Mouse (Mus musculus) urinary bladder, postnatal 14 days (tissue): ENCODE results near the gene Hyal5.

Source experiments
- DNase-seq: peaks from one replicate; pipeline ENCODE4 v3.0.0; 2021; ENCODE audit warnings: low spot score

Hyal5 gene

GRCm38 (mm10) chr6:24857697-24858096 lies at the start of gene Hyal5:
Gene Hyal5, plus strand, starts transcription at chr6:24857997.
- DNase-seq = no peak

GRCm38 (mm10) chr6:24822070-24822469 lies 35.7 kb upstream of the Hyal5 start:
- no peak for DNase-seq

GRCm38 (mm10) chr6:24860320-24860719 lies 2.5 kb downstream of the Hyal5 start:
- DNase-seq = peak; percentile 4

GRCm38 (mm10) chr6:24863649-24864048 lies 5.9 kb downstream of the Hyal5 start:
- no peak for DNase-seq

- peak; percentile 25 for DNase-seq
These were observed 36.5 kb downstream of the Hyal5 start for GRCm38 (mm10) chr6:24894146-24894873.

- DNase-seq = no peak
These were observed 37.0 kb downstream of the Hyal5 start for GRCm38 (mm10) chr6:24894874-24895183.

- no peak for DNase-seq
These were observed 47.3 kb downstream of the Hyal5 start for GRCm38 (mm10) chr6:24905101-24905500.

GRCm38 (mm10) chr6:24907824-24908223 lies 50.0 kb downstream of the Hyal5 start:
- DNase-seq = no peak

GRCm38 (mm10) chr6:24910016-24910727 lies 52.4 kb downstream of the Hyal5 start:
- DNase-seq = no peak

GRCm38 (mm10) chr6:24910728-24911105 lies 52.9 kb downstream of the Hyal5 start:
- DNase-seq = no peak

- peak; percentile 47 for DNase-seq
These were observed 55.8 kb downstream of the Hyal5 start for GRCm38 (mm10) chr6:24913591-24913990.

GRCm38 (mm10) chr6:24925076-24925785 lies 67.4 kb downstream of the Hyal5 start:
- DNase-seq = no peak
